Mouse (Mus musculus) liver, adult 2 months (tissue): ENCODE results near the gene Dlg5.

Experiments
- CTCF ChIP-seq: fragments of 200-500 bp; IDR thresholded peaks from 2 replicates; pipeline ENCODE4 v1.5.1; 2011; ENCODE audit warnings: low read depth, low read length, control low read depth
- POLR2A ChIP-seq: fragments of 200-500 bp; IDR thresholded peaks from 2 replicates; pipeline ENCODE4 v1.6.1; 2011; ENCODE audit warnings: low read length, control low read depth; ENCODE audit not compliant: insufficient read depth; ENCODE audit errors: extremely low read depth

GRCm38 (mm10) chr14:24206314-24206713 lies 39.4 kb downstream of the Dlg5 start:
- TF ChIP-seq CTCF (no peak), POLR2A (no peak)
